Mouse (Mus musculus) liver, postnatal 0 days (tissue): Measurements from ENCODE around the gene Cltc.

ENCODE experiments used
- CTCF ChIP-seq: sonication (generic); IDR thresholded peaks from 2 replicates; pipeline ENCODE4 v1.5.1; 2016; ENCODE audit warnings: antibody characterized with exemption, low read depth
- EP300 ChIP-seq: IDR thresholded peaks from 2 replicates; pipeline ENCODE4 v1.6.1; 2016; ENCODE audit warnings: antibody characterized with exemption, low read depth, mild to moderate bottlenecking

GRCm38 (mm10) chr11:86734993-86735392 lies 22.4 kb downstream of the Cltc start:
- no peak for TF ChIP-seq CTCF
- no peak for TF ChIP-seq EP300
